Comparison of ENCODE assay signal across 14 mouse cellular contexts in genomic region chr6:32983876-32984275, GRCm38 (mm10).
"Had no signal": no experiment of that assay in that cellular context is flagged by ENCODE, and none has a peak within 500 bp of the region (broad histone marks: within the 10 kb centered on the region; RNA-seq: fewer than 3 reads in every experiment).

No protein-coding gene starts in this region.

- H3K9me3 ChIP-seq: intestine, embryonic 15.5 days; limb, embryonic 15.5 days; liver, embryonic 12.5 days; megakaryocyte, embryonic 14.5 days; midbrain, embryonic 12.5 days; stomach, embryonic 15.5 days had no signal

- ATAC-seq: intestine, embryonic 15.5 days; liver, embryonic 12.5 days had no signal

- H3K36me3 ChIP-seq: intestine, embryonic 15.5 days; limb, embryonic 15.5 days; liver, embryonic 12.5 days; midbrain, embryonic 12.5 days; stomach, embryonic 15.5 days had no signal

- H3K9ac ChIP-seq: intestine, embryonic 15.5 days; limb, embryonic 15.5 days; liver, embryonic 12.5 days; lung, embryonic 14.5 days; midbrain, embryonic 12.5 days; stomach, embryonic 15.5 days had no signal

- H3K4me2 ChIP-seq: intestine, embryonic 15.5 days; limb, embryonic 15.5 days; liver, embryonic 12.5 days; lung, embryonic 14.5 days; midbrain, embryonic 12.5 days; stomach, embryonic 15.5 days had no signal

- H3K27me3 ChIP-seq: intestine, embryonic 15.5 days; limb, embryonic 15.5 days; liver, embryonic 12.5 days; megakaryocyte, embryonic 14.5 days; midbrain, embryonic 12.5 days; stomach, embryonic 15.5 days had no signal

- H3K27ac ChIP-seq: intestine, embryonic 15.5 days; limb, embryonic 15.5 days; liver, embryonic 12.5 days; macrophage; midbrain, embryonic 12.5 days; stomach, embryonic 15.5 days had no signal

- H3K4me3 ChIP-seq: intestine, embryonic 15.5 days; limb, embryonic 15.5 days; liver, embryonic 12.5 days; megakaryocyte, embryonic 14.5 days; midbrain, embryonic 12.5 days; stomach, embryonic 15.5 days had no signal

- H3K4me1 ChIP-seq: intestine, embryonic 15.5 days; limb, embryonic 15.5 days; stomach, embryonic 15.5 days had no signal

- DNase-seq: kidney, adult 18-20 months; kidney, postnatal 14 days; layer of hippocampus, adult 9-11 months; layer of hippocampus, postnatal 36 days; lung, embryonic 14.5 days; lung, postnatal 10 days; thymus, postnatal 4 days had no signal
